Mouse (Mus musculus): ENCODE data around the gene Il7r.
"Not testable (repeated sequence)": the region's sequence is repeated elsewhere in the genome, so short reads cannot be mapped to it uniquely, and the experiment has no call there.

Gene Il7r

GRCm38 (mm10) chr15:9530076-9530475 is at the start of gene Il7r:
Gene Il7r, minus strand, starts transcription at chr15:9530176.
- DNase-seq (ENCODE audit: low read depth, low spot score) = no peak

GRCm38 (mm10) chr15:9577303-9577702 is 47.3 kb upstream of the Il7r start:
- DNase-seq (ENCODE audit: low read depth, low spot score) = no peak

- no peak for DNase-seq (ENCODE audit: low read depth, low spot score)
Observed at GRCm38 (mm10) chr15:9574796-9575195, 44.8 kb upstream of the Il7r start.

- no peak for DNase-seq (ENCODE audit: low read depth, low spot score)
Observed at GRCm38 (mm10) chr15:9573361-9573760, 43.4 kb upstream of the Il7r start.

- no peak for DNase-seq (ENCODE audit: low read depth, low spot score)
Observed at GRCm38 (mm10) chr15:9572664-9573063, 42.7 kb upstream of the Il7r start.

GRCm38 (mm10) chr15:9571896-9572295 is 41.9 kb upstream of the Il7r start:
- no peak for DNase-seq (ENCODE audit: low read depth, low spot score)

GRCm38 (mm10) chr15:9567316-9567715 is 37.3 kb upstream of the Il7r start:
- no peak for DNase-seq (ENCODE audit: low read depth, low spot score)

GRCm38 (mm10) chr15:9565396-9565795 is 35.4 kb upstream of the Il7r start:
- DNase-seq (ENCODE audit: low read depth, low spot score) = no peak

GRCm38 (mm10) chr15:9564156-9564555 is 34.2 kb upstream of the Il7r start:
- no peak for DNase-seq (ENCODE audit: low read depth, low spot score)

GRCm38 (mm10) chr15:9557264-9557663 is 27.3 kb upstream of the Il7r start:
- DNase-seq (ENCODE audit: low read depth, low spot score) = not testable (repeated sequence)

- DNase-seq (ENCODE audit: low read depth, low spot score) = no peak
Observed at GRCm38 (mm10) chr15:9548951-9549350, 19.0 kb upstream of the Il7r start.

- DNase-seq (ENCODE audit: low read depth, low spot score) = no peak
Observed at GRCm38 (mm10) chr15:9535200-9535599, 5.2 kb upstream of the Il7r start.

- DNase-seq (ENCODE audit: low read depth, low spot score) = no peak
Observed at GRCm38 (mm10) chr15:9533356-9533902, 3.5 kb upstream of the Il7r start.

GRCm38 (mm10) chr15:9529646-9530045 is 330 bp downstream of the Il7r start:
- no peak for DNase-seq (ENCODE audit: low read depth, low spot score)

- DNase-seq (ENCODE audit: low read depth, low spot score) = no peak
Observed at GRCm38 (mm10) chr15:9528186-9528935, 1.6 kb downstream of the Il7r start.

GRCm38 (mm10) chr15:9526412-9526811 is 3.6 kb downstream of the Il7r start:
- DNase-seq (ENCODE audit: low read depth, low spot score) = no peak

GRCm38 (mm10) chr15:9524907-9525306 is 5.1 kb downstream of the Il7r start:
- DNase-seq (ENCODE audit: low read depth, low spot score) = no peak

- no peak for DNase-seq (ENCODE audit: low read depth, low spot score)
Observed at GRCm38 (mm10) chr15:9523956-9524355, 6.0 kb downstream of the Il7r start.

- no peak for DNase-seq (ENCODE audit: low read depth, low spot score)
Observed at GRCm38 (mm10) chr15:9523059-9523458, 6.9 kb downstream of the Il7r start.

GRCm38 (mm10) chr15:9492077-9492476 is 37.9 kb downstream of the Il7r start:
- no peak for DNase-seq (ENCODE audit: low read depth, low spot score)

GRCm38 (mm10) chr15:9489417-9490118 is 40.4 kb downstream of the Il7r start:
- no peak for DNase-seq (ENCODE audit: low read depth, low spot score)

- no peak for DNase-seq (ENCODE audit: low read depth, low spot score)
Observed at GRCm38 (mm10) chr15:9473188-9473587, 56.8 kb downstream of the Il7r start.

GRCm38 (mm10) chr15:9472618-9473017 is 57.4 kb downstream of the Il7r start:
- DNase-seq (ENCODE audit: low read depth, low spot score) = no peak

Data from R1 (cell line).